Mouse (Mus musculus): ENCODE data around the gene 4930404N11Rik.

GRCm38 (mm10) chr10:81387716-81388115 is 22.1 kb upstream of the 4930404N11Rik start:
- TF ChIP-seq GATA1 (IDR thresholded peaks at IDR 0.05; ENCODE audit: borderline replicate concordance, low read length), result no peak
- no peak for TF ChIP-seq FLI1 (IDR thresholded peaks at IDR 0.05; ENCODE audit: low read length)

Data from megakaryocyte, embryonic 14.5 days (primary cell).